Mouse (Mus musculus): ENCODE measurements around the gene Slc22a12.

The Slc22a12 gene

GRCm38 (mm10) chr19:6541521-6541920 is 1.3 kb downstream of the Slc22a12 start:
- DNase-seq (ENCODE audit: low read depth, low spot score), result no peak

- no peak for DNase-seq (ENCODE audit: low read depth, low spot score)
Observed at GRCm38 (mm10) chr19:6540191-6540590, 2.6 kb downstream of the Slc22a12 start.

GRCm38 (mm10) chr19:6539592-6539991 is 3.2 kb downstream of the Slc22a12 start:
- DNase-seq (ENCODE audit: low read depth, low spot score), result no peak

GRCm38 (mm10) chr19:6538546-6538945 is 4.3 kb downstream of the Slc22a12 start:
- no peak for DNase-seq (ENCODE audit: low read depth, low spot score)

GRCm38 (mm10) chr19:6537526-6537925 is 5.3 kb downstream of the Slc22a12 start:
- no peak for DNase-seq (ENCODE audit: low read depth, low spot score)

GRCm38 (mm10) chr19:6536696-6537095 is 6.1 kb downstream of the Slc22a12 start:
- no peak for DNase-seq (ENCODE audit: low read depth, low spot score)

- DNase-seq (ENCODE audit: low read depth, low spot score), result no peak
Observed at GRCm38 (mm10) chr19:6536201-6536600, 6.6 kb downstream of the Slc22a12 start.

- no peak for DNase-seq (ENCODE audit: low read depth, low spot score)
Observed at GRCm38 (mm10) chr19:6534118-6534415, 8.8 kb downstream of the Slc22a12 start.

GRCm38 (mm10) chr19:6533290-6534117 is 9.3 kb downstream of the Slc22a12 start:
- DNase-seq (ENCODE audit: low read depth, low spot score), result no peak

- no peak for DNase-seq (ENCODE audit: low read depth, low spot score)
Observed at GRCm38 (mm10) chr19:6532656-6533055, 10.2 kb downstream of the Slc22a12 start.

- DNase-seq (ENCODE audit: low read depth, low spot score), result no peak
Observed at GRCm38 (mm10) chr19:6531832-6532471, 10.9 kb downstream of the Slc22a12 start.

- no peak for DNase-seq (ENCODE audit: low read depth, low spot score)
Observed at GRCm38 (mm10) chr19:6531011-6531631, 11.7 kb downstream of the Slc22a12 start.

- DNase-seq (ENCODE audit: low read depth, low spot score), result no peak
Observed at GRCm38 (mm10) chr19:6530359-6530758, 12.5 kb downstream of the Slc22a12 start.

GRCm38 (mm10) chr19:6529265-6529985 is 13.4 kb downstream of the Slc22a12 start:
- no peak for DNase-seq (ENCODE audit: low read depth, low spot score)

GRCm38 (mm10) chr19:6527839-6528531 is 14.8 kb downstream of the Slc22a12 start:
- DNase-seq (ENCODE audit: low read depth, low spot score), result no peak

- DNase-seq (ENCODE audit: low read depth, low spot score), result no peak
Observed at GRCm38 (mm10) chr19:6527439-6527838, 15.4 kb downstream of the Slc22a12 start.

- no peak for DNase-seq (ENCODE audit: low read depth, low spot score)
Observed at GRCm38 (mm10) chr19:6526010-6526409, 16.8 kb downstream of the Slc22a12 start.

- no peak for DNase-seq (ENCODE audit: low read depth, low spot score)
Observed at GRCm38 (mm10) chr19:6525023-6525422, 17.8 kb downstream of the Slc22a12 start.

GRCm38 (mm10) chr19:6522289-6522688 is 20.5 kb downstream of the Slc22a12 start:
- no peak for DNase-seq (ENCODE audit: low read depth, low spot score)

GRCm38 (mm10) chr19:6521630-6522029 is 21.2 kb downstream of the Slc22a12 start:
- DNase-seq (ENCODE audit: low read depth, low spot score), result no peak

GRCm38 (mm10) chr19:6519483-6519882 is 23.3 kb downstream of the Slc22a12 start:
- no peak for DNase-seq (ENCODE audit: low read depth, low spot score)

GRCm38 (mm10) chr19:6518601-6519000 is 24.2 kb downstream of the Slc22a12 start:
- no peak for DNase-seq (ENCODE audit: low read depth, low spot score)

All from embryo, embryonic 11.5 days (tissue).